Mouse (Mus musculus): Measurements from ENCODE around the gene Cd24a. TPM values are rescaled to one million over a fixed set of nuclear protein-coding genes. Genes with fewer than 3 reads are reported as not detected.

The Cd24a gene
- polyA plus RNA-seq, 2 experiments from 2014 or later, result 6.1 TPM; not detected in 1

DNA sequence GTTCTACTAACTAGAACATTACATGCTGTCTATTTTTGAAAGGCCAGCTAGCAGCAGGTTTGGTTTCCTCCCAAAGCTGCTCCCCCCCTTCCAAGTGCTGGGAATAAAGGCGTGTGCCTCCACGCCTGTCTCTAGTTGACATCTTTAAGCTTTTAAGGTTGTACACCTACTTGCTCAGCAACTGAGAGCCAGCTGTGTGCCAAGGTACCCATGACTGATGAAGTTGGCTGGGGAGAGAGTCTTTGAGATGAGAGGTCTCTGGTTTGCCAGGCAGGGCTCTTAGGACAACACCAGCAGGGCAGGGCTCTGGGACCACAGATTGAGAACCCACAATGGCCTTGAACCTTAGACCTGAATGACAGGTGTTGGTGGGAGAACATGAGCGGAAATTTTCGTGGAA is 6.5 kb downstream of the Cd24a start:
- ATAC-seq, result no peak

DNA sequence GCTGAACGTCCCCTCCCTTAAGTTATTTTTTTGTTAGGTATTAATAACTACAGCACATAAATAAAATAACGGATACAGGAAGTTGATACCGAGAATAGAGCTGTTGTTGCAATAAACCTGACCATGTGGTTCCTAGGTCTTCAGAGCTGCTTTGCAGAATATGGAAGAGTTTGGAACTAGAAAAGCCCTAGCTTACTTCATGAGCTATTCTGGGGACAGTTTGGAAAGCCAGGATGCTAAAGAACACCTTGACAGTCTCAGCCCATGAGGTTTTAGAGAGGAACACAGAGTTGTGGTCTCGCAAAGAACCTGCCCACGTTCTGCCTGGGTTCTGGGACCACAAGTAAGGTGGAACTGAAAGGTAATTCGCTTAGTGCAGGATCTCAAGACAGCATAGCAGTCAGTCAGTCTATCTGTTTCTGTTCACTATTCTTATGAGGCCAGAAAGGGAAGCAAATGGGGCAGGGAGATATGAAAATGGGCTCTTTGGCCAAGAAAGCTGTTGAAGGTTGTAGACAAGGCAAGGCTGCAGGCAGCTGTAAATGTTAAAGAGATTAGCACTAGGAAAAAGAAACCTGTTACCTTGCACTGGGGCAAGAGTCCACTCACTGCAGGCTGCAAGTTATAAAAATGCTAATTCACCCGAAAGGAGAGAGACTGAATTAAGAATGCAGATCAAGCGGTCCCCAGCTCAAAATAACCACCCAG is 10.5 kb downstream of the Cd24a start:
- no peak for ATAC-seq

DNA sequence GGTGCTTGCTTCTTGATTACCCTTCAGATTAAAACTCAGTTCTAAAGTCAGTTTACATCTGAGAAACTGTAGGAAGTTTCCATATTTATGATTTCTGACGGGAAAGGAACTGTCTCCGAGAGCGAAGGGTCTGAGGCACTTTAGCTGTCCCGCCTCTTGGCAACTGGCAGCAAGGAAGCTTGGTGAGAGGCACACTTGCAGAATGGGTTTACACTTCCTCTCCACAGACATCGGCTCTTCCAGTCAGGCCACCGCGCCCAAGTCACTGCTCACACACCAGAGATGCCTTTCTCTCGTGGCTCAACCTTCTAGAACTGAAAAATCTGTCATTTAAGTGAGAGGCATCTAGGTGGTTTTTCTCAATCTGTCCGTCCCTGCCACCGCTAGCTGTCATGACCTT is 13.4 kb downstream of the Cd24a start:
- no peak for ATAC-seq

DNA sequence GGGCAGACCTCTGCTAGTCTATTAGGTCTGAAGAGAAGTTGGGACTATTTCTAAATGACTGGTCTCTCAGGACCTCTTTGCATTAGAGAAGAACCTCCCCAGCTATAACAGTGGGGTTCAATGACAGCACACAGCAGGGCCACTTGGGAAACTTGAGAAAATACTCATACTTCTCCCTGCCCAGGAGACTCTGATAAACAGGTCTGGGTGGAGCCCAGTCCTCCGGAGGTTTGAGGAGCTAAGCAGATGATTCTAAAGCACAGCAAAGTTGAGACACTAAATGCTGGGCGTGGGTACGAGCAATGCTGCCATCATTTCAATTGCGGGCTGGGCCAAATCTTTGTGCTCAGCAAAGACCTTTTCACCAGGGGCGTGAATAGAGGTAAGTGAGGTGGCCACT is 15.1 kb downstream of the Cd24a start:
- ATAC-seq, result no peak

DNA sequence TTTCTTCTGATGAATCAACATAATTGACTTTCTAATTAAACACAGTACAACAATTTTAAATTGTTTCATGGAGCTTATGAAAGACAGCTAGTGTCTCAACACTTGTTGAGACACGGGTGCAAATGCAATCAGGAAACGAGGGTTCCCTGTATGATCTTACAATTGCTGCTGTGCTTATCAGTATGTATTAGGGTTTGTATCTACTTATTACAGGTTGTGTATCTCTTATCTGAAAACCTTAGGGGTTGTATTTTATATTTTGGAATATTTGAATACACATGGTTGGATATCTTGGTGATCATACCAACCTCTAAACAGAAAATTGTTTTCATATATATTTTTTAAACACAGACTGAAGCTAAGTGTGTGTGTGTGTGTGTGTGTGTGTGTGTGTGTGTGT is 16.1 kb downstream of the Cd24a start:
- ATAC-seq, result no peak

DNA sequence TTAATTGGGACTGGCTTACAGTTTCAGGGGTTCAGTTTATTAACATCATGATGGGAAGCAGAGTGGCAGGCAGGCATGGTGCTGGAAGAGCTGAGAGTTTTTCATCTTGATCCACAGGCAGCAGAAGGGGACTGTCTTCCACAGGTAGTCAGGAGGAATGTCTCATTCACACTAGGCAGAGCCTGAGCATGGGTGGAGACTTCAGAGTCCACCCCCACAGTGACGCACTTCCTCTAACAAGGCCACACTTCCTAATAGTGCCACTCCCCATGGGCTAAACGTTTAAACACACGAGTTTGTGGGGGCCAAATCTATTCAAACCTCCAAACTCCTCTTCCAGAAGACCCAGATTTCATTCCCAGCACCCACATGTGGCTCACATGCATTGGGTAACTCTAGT is 16.8 kb downstream of the Cd24a start:
- ATAC-seq, result no peak

DNA sequence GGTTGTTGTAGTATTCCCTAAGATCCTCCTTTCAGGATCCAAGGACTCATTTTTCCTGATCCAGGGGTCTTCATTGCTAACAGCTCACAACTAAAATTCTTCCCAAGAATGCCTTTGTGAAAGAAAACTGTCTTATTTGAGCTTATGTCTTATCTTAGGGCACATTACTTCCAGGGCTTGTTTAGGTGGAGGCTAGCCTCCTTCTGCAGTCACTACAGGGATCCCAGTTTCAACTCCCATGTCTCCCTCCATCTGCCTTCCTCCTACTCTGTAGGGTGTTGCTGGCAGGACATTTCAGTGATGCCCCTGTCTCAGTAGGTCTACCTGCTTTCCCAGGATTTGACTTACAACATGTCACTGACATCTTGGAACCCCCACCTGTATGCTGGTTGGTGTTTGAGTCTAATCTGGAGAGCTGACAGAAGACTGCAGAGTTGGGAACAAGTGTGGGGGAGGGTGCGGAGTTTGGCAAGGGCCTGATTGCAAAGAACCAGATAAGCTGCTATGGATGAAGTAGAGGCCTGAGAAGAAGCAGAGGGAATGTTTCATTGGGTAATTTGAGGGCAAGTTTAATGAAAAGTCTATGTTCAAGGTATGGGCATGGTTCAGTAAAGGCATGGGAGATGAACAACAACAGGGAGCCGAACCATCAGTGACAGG is 20.1 kb downstream of the Cd24a start:
- no peak for ATAC-seq

DNA sequence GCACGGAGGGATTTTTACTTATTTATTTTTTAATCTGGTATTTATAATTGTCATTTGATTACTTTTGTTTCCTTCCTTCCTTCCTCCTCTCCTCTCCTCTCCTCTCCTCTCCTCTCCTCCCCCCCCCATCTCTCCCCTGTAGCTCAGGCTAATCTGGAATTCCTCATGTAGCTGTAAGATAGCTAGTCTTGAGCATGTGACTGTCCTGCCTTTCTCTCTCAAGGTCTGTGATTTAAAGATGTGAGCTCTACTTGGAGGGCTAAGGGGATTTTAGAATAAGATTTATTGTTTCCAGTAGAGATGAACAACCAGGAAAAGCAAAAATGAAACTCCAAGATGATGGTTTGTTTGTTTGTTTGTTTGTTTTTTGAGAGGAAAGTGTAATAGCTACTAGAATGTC is 23.0 kb downstream of the Cd24a start:
- no peak for ATAC-seq

DNA sequence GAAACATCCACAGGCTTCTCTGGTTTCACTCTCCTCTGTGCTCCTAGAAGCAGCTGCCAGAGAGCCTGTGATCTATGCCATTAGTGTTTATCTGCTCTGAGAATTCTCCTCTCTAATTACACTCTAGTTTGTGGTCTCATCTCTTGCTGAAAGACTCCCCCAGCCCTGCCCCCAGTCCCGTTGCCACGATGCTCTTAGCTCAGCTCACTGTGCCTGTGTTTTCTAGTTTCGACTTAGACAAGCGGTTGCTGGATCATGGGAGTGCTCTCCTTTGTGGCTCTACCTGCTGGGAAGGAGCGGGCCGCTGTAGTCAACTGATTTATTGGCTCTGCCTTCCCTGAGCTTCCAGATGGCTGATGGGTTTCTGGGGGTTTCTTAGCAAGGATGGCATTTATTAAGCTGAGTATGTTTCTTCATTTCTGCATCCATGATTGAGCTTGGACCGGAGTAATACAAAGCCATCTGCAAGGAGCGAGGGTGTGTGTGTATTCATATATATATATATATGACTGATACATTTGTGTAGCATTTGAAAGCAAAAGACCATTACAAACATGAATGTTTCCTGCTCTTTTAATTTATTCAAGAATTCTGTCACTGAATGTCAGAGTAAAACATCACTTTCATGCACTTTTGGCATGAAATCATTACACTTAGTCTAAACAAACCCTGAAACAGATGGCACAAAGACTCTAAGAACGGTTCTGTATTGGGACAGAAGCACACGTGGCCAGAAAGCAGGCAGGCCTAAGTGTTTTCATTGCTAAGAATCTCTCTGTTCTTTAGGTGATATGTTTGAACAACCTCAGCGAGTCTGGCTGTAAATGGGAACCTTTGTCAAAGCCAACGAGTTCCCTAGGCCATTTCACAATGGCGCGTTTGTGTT is 23.7 kb downstream of the Cd24a start:
- no peak for ATAC-seq

DNA sequence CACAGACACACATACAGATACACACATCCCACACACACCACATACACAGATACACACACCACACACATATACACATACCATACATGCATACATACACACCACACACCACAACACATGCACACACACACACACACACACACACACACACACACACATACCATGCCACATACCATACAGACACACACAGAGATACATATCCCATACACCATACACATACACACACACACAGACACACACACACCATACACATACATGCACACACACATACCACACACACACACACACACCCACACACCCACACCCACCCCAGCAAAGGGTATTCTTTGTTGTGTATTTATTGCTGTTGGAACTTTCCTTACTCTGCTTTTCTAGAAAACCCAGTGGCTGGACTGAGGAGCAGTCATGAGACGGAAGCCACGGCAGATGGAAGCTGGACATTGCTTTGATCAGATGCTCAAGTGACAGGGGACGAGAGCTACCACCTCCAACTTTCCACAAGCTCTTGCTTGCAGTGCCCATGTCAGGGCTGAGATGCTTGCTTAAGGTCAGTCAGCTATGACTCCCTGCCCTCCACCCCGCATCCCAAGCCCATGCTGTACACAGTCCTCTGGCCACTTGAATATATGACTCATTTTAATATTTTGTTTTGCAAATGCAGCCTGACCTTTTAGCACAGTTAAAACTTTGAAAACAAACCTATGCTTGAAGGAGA is 26.0 kb downstream of the Cd24a start:
- ATAC-seq, result no peak

DNA sequence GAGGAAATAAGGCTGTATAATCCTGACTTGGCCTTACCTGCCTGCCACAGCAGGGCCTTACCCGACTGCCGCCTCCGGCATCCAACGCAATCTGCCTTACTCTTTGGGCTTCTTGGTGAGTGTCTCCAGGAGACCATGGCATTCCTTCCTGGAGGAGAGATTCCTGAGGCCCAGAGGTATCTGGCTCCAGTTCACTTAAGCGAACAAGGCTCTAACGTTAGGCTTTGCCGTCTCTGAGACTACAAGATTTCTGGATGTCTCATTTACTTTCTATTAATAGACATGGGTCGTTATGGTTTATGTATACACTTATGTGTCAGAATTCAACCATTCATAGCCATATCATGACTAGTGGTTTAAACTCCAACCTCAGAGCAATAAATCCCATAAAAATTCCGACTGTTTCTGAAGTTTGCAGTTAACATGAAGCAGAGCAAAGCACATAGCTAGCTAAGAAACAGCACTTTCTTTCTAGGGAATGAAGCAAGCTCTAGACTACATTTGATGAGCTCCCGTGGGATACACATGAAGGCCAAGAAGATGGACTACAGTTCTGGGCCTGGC is 26.7 kb downstream of the Cd24a start:
- no peak for ATAC-seq

DNA sequence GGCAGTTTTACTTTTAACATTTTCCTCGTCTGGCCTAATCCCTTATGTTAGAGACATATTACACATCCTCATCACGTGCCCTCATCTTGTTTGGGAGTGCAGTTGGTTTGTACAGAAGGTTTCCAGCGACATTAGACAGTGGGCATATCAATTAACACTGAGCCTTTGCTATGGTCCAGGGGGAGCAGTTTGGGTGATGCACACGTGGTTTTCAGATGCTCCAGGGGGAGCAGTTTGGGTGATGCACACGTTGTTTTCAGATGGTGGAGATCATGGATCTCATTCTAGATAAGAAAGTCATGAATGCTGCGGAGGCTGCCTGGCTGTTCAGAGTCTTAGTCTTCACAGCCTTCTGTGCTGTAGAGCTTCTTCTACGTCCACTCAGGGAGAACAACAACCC is 27.8 kb downstream of the Cd24a start:
- ATAC-seq, result no peak

DNA sequence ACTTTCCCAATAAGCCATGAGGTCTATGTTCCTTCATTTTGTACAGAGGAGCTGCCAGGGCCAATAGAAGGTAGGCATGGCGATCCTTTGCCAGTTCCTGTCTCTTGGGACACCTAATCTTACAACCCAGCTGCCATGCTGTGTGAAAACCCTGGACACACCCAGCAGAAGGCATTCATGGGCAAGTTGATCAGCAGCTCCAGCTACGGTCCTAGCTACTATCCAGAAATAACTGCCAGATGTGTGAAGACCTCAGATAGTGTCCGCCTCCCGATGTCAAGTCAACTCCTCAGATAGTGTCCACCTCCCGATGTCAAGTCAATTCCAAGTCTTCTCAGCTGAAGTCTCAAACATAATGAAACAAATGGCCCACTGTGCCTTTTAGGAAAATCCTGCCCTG is 31.4 kb downstream of the Cd24a start:
- ATAC-seq, result no peak

DNA sequence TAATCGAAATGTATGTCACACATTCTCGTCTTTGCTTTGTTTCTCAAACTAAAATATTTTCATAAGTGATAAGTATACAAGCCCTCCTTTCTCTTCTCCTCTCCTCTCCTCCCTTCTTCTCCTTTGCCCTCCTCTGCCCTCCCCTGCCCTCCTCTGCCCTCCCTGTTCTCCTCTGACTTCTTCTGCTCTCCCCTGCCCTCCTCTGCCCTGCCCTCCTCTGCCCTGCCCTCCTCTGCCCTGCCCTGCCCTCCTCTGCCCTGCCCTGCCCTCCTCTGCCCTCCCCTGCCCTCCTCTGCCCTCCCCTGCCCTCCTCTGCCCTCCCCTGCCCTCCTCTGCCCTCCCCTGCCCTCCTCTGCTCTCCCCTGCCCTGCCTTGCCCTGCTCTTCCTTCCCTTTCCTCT is 31.9 kb downstream of the Cd24a start:
- ATAC-seq, result no peak

DNA sequence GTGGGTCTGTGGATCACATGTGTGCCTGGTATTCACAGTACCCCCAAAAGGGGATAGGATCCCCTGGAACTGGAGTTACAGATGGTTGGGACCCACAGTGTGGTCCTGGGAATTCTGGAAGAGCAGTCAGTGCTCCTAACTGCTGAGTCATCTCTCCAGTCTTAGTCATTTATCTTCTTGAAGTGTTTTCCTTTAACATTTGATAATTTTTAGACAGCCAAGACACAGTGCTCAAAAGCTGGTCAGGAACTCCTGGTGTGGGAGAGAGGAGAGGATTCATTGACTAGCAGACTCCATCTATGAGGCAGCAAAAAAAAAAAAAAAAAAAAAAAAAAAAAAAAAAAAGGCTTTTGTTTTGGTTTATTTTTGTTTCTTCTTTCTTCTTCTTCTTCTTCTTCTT is 33.0 kb downstream of the Cd24a start:
- no peak for ATAC-seq

DNA sequence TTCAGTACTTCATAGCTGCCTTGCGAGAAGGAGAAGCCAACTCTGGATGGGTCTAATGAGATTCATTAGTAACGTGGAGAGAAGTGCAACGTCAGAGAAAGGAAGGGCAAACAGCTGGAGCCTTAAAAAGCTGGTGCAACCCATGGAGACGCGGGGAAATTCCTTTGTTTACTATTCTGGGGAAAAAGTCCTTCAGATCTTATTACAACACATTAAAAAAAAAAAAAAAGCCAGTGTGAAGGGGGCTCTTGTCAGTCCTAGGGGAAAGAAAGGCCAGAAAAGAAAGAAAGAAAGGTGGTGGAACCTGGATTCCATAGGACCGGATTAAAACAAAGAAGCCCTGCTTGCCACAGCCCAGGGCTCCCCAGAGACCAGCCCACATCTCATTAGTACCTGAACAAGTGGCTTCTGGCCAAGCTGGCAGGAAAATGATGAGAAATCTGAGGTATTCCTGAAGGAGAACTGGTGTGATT is 41.0 kb downstream of the Cd24a start:
- no peak for ATAC-seq

DNA sequence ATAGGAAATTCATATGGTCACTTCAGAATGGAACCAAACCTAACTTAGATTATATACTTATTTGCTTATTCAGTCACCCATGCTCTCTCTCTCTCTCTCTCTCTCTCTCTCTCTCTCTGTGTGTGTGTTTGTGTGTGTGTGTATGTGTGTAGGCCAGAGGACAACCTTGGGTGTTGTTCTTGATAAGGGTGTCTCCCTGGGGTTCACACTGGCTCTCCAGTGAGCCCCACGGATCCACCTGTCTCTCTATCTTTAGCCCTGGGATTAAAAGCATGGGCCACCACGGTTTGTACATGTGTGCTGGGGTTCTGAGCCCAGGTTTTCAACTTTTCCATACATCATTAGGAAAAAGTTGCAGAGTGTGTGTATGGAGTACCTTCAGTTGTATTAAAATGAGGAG is 41.9 kb downstream of the Cd24a start:
- no peak for ATAC-seq

DNA sequence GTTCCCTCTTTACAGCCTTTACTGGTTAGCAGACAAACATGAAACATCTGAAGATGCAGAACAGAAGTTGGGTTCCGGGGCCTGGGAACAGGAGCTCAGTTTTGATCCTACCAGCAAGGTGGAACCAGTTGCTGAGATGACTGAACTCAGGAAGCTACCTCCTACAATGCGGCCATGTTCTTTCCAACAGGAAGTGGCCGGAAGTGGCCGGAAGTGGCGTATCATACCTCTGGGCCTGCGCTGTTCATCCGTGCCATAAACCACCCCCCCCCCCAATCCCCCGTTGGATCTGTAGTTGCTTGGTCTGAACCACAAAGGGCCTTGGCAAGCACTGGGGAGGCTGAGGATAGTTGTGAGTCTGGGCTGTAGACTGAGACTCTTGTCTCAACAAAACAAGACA is 45.4 kb downstream of the Cd24a start:
- ATAC-seq, result no peak

DNA sequence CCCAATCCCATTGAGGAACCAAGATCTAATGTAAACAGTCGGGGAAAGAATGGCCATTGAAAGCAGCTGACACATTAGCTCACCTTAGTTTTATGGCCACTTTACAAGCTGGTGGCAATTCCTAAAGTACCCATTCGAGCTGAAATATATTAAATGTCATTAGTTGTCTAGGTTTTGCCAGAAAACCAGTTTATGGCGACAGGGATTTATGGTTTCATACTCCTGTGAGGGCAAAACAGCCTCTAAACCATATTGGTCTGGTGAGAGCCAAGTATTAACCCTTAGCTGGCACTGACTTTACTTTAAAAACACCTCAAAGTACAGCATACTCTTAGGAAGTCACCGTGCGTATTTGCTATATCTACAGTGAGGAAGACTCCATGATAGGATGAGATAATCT is 46.3 kb downstream of the Cd24a start:
- no peak for ATAC-seq

DNA sequence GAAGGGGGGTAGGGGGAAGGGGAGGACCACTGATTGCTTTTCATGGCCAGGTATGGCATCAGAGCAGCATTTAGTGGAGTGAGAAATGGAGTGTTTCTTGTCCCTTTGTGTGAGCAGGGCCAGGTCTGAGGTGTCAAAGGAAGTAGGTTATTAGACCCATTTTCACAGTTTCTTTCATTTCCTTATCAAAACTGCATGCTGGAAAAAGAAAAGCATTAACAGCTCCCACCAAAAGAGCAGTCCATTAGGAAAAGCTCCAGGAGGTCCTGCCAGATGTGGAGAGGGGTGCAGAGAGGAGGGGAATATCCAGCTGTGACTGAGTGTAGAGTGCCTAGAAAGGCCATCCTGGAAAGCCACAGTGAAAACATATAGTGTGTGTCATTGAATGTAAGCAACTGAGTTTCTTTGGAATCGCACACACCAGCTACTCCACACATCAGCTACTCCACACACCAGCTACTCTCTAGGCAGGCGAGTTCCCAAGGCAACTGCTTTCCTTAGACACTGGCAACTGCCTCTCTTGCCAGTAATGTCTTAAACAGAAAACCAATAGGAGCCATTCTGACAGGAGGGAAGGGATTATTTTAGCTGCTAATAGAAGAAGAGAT is 46.8 kb downstream of the Cd24a start:
- no peak for ATAC-seq

DNA sequence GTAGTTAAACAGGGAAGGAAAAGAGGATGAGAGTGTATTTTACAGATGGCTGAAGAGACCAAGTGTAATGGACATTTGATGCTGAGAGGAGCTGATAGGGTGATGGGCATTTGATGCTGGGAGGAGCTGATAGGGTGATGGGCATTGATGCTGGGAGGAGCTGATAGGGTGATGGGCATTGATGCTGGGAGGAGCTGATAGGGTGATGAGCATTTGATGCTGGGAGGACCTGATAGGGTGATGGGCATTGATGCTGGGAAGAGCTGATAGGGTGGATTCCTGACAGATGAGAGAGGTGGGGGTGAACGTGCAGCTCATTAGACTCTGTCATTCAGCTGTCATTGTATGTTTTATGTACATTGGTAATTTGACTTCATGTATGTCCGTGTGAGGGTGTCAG is 47.5 kb downstream of the Cd24a start:
- ATAC-seq, result no peak

DNA sequence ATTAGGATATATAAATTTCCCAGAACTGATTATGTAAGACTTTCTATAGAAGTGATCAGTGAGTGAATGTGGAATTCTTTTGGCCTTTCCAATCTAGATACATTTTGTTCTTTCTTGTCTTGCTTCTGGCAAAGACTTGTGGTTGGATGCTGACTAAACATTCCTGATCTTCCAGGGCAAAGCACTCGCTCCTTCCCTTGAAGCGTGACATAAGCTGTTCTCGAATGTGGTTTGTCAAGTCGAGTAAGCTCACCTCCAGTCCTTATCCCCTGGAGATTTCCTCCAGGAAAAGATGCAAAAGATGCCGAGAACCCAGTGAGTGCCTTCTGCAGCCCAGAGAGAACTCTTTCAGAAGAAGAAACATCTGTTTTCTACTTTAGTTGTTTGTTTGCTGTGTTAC is 51.1 kb downstream of the Cd24a start:
- no peak for ATAC-seq
